Mouse (Mus musculus): ENCODE measurements around the gene Defb25. TPM values are rescaled to one million over a fixed set of nuclear protein-coding genes. Genes with fewer than 3 reads are reported as not detected.

Gene Defb25
- not detected for polyA plus RNA-seq (2014; fragmentation: Illumina TruSeq; extraction: RNeasy Lipid Tissue Mini Kit (QIAGEN cat#74804))

DNA sequence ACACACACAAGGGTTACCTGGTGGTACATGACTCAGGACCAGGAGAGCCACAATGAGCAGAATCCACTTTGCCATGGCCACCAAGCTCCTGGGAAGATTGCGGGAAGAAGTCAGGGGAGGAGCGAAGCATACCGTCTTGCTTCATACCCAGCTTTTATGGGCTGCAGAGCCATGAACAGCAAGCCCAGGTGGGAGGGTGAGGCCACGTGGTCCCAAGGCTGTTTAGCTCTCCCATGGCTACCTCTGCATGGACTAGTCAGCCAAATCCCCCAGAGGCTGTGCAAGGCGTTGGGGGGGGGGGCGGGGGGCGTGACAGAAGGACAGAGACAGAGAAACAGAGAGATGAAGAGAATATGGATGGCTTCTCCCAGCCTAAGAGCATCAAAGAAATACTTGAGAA is at the start of gene Defb25:
Gene Defb25, minus strand, starts transcription at position 101 of the 400 bp plus-strand sequence.

DNA sequence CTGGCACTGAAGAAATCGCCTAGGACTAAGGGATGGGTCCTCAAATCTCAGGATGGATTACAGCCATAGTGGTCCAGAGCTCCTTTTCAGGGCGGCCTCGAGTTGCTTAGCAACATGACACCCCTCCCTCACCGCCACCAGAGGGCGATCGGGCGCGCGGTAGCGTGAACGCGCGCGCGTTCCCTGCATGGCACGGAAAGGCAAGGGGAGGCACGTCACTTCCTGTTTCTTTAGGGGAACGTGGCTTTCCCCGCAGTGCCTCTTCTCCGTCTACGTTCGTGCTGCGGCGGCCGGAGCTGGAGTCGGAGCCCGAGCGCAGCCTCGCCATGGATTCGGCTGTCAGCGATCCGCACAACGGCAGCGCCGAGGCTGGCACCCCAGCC is 46.4 kb upstream of the Defb25 start, which contains the start of gene H13:
Gene H13, plus strand, starts transcription at position 206 of the 383 bp plus-strand sequence.

DNA sequence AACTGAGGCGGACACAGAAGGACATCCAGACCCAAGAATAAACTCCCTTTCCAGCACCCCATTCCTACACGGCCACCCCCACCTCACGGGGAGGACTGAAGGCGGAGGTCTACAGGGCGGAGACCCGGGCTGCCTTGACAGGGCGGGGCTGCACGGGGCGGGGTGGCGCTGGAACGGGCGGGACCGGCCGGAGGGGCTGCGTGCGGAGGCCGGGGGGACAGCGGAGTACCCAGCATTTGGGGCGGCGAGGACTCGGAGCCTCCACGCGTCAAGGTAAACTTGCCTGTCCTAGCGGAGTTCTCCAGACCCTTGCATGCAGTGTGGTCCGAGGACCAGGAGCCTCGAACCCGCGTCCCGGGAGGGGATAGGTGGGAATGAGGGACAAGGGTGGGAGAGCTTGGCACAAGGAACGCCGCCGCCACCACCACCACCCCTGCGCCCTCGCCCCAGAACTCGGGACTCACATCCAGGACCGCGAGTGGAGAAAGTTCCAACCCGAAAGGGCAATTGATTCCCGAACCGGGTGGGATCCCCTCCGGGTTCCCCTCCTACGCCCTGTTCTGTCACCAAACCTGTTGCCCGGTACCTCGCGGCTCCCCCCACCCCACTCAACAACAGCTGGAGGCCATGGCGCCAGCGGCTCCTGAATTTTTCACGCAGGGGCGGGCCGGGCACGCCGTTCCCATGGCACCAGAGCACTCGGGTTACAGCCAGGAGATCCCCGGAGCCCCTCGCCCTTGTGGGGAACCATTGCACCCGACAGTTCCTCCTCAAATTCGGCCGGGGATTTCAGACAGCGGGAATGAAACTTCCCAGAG is 4.1 kb upstream of the Defb25 start, which contains the start of gene Rem1:
Gene Rem1, plus strand, starts transcription at position 178 of the 818 bp plus-strand sequence.

DNA sequence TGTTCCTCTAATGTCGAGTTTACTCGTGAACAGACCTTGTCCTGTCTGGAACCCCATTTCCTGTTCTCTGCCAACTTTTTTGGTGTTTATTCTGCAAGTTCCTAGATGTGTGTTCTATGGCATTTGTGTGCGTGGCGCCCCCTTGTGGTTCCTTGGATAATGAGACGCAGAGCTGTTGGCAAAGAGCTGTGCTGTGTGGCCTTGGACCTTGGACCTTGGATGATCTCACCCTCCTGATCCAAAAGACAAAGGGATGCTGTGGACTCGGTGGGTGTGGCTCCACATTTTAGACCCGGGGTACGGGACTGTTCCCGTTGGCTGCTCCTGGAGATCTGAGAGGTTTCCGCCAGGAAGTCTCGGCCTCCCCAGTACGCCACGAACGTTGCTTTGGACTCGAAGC is 18.8 kb downstream of the Defb25 start, which contains the start of gene Defb36:
Gene Defb36, plus strand, starts transcription at position 271 of the 400 bp plus-strand sequence.

DNA sequence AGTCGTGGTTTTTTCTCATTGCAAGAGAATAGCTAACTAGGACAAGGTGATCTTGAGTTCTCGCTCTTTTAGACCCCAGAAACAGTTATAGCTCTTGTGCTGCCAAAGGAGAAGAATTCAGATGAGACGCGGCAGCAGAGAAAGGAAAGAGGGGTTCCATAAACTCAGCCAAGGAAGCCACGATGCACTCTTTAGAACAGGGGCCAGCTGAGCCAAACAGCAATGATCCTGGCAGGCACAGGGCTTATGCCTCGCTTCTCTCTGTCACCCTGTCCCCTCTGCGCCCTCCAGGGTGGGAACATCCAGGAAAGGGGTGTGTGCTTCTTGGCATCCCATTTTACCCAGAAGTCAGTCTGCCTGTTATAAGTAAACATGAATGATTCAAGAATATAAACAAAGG is 23.6 kb downstream of the Defb25 start, which contains the start of gene Defb45:
Gene Defb45, minus strand, starts transcription at position 101 of the 400 bp plus-strand sequence.

DNA sequence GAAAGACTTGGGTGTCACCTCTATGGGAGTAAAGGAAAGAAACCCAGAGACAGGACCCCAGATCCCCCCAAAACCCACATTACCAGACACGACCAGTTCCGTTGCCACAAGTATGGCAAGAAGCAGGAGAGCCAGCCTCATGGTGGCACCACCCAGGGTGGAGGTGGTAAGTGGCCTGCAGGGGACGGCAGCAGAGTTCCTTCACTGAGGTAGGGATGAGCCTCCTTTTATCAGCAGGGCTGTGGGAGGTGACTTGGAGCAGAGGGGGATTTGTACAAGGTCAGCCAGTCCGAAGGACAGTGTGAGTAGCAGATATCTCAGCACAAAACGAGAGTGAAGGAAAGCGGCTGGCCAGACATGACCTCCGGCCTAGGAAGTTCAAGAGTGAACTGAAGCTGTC is 42.7 kb downstream of the Defb25 start, which contains the start of gene Defb19:
Gene Defb19, minus strand, starts transcription at position 206 of the 400 bp plus-strand sequence.

Other genes with a start within 250 kb of the Defb25 start
- gene Nrsn2, start 246.4 kb downstream of the Defb25 start, polyA plus RNA-seq (2014; fragmentation: Illumina TruSeq; extraction: RNeasy Lipid Tissue Mini Kit (QIAGEN cat#74804)): not detected
- gene Sox12, start 225.0 kb downstream of the Defb25 start, polyA plus RNA-seq (2014; fragmentation: Illumina TruSeq; extraction: RNeasy Lipid Tissue Mini Kit (QIAGEN cat#74804)): 3.2 TPM
- 12.9 TPM for gene Zcchc3, start 208.0 kb downstream of the Defb25 start, polyA plus RNA-seq (2014; fragmentation: Illumina TruSeq; extraction: RNeasy Lipid Tissue Mini Kit (QIAGEN cat#74804))
- gene 6820408C15Rik, start 207.5 kb downstream of the Defb25 start, polyA plus RNA-seq (2014; fragmentation: Illumina TruSeq; extraction: RNeasy Lipid Tissue Mini Kit (QIAGEN cat#74804)): 4.4 TPM
- gene Defb23, start 158.4 kb downstream of the Defb25 start, polyA plus RNA-seq (2014; fragmentation: Illumina TruSeq; extraction: RNeasy Lipid Tissue Mini Kit (QIAGEN cat#74804)): not detected
- 4.8 TPM for gene Defb20, start 146.0 kb downstream of the Defb25 start, polyA plus RNA-seq (2014; fragmentation: Illumina TruSeq; extraction: RNeasy Lipid Tissue Mini Kit (QIAGEN cat#74804))
- not detected for gene Defb22, start 132.9 kb downstream of the Defb25 start, polyA plus RNA-seq (2014; fragmentation: Illumina TruSeq; extraction: RNeasy Lipid Tissue Mini Kit (QIAGEN cat#74804))
- not detected for gene Defb26, start 111.4 kb downstream of the Defb25 start, polyA plus RNA-seq (2014; fragmentation: Illumina TruSeq; extraction: RNeasy Lipid Tissue Mini Kit (QIAGEN cat#74804))
- gene Defb28, start 104.8 kb downstream of the Defb25 start, polyA plus RNA-seq (2014; fragmentation: Illumina TruSeq; extraction: RNeasy Lipid Tissue Mini Kit (QIAGEN cat#74804)): not detected
- gene Defb29, start 83.0 kb downstream of the Defb25 start, polyA plus RNA-seq (2014; fragmentation: Illumina TruSeq; extraction: RNeasy Lipid Tissue Mini Kit (QIAGEN cat#74804)): not detected
- not detected for gene Gm17416, start 53.7 kb downstream of the Defb25 start, polyA plus RNA-seq (2014; fragmentation: Illumina TruSeq; extraction: RNeasy Lipid Tissue Mini Kit (QIAGEN cat#74804))
- gene Defb21, start 50.3 kb downstream of the Defb25 start, polyA plus RNA-seq (2014; fragmentation: Illumina TruSeq; extraction: RNeasy Lipid Tissue Mini Kit (QIAGEN cat#74804)): not detected
- gene Defb19, start 42.7 kb downstream of the Defb25 start, polyA plus RNA-seq (2014; fragmentation: Illumina TruSeq; extraction: RNeasy Lipid Tissue Mini Kit (QIAGEN cat#74804)): 21.0 TPM
- gene Defb45, start 23.7 kb downstream of the Defb25 start, polyA plus RNA-seq (2014; fragmentation: Illumina TruSeq; extraction: RNeasy Lipid Tissue Mini Kit (QIAGEN cat#74804)): not detected
- not detected for gene Defb36, start 18.7 kb downstream of the Defb25 start, polyA plus RNA-seq (2014; fragmentation: Illumina TruSeq; extraction: RNeasy Lipid Tissue Mini Kit (QIAGEN cat#74804))
- 1.5 TPM for gene Rem1, start 3.9 kb upstream of the Defb25 start, polyA plus RNA-seq (2014; fragmentation: Illumina TruSeq; extraction: RNeasy Lipid Tissue Mini Kit (QIAGEN cat#74804))
- 35.9 TPM for gene H13, start 46.4 kb upstream of the Defb25 start, polyA plus RNA-seq (2014; fragmentation: Illumina TruSeq; extraction: RNeasy Lipid Tissue Mini Kit (QIAGEN cat#74804))
- 23.2 TPM for gene Mcts2, start 64.0 kb upstream of the Defb25 start, polyA plus RNA-seq (2014; fragmentation: Illumina TruSeq; extraction: RNeasy Lipid Tissue Mini Kit (QIAGEN cat#74804))
- gene Id1, start 113.2 kb upstream of the Defb25 start, polyA plus RNA-seq (2014; fragmentation: Illumina TruSeq; extraction: RNeasy Lipid Tissue Mini Kit (QIAGEN cat#74804)): 21.2 TPM
- not detected for gene Cox4i2, start 131.1 kb upstream of the Defb25 start, polyA plus RNA-seq (2014; fragmentation: Illumina TruSeq; extraction: RNeasy Lipid Tissue Mini Kit (QIAGEN cat#74804))
- 28.0 TPM for gene Bcl2l1, start 208.7 kb upstream of the Defb25 start, polyA plus RNA-seq (2014; fragmentation: Illumina TruSeq; extraction: RNeasy Lipid Tissue Mini Kit (QIAGEN cat#74804))
- gene Tpx2, start 224.9 kb upstream of the Defb25 start, polyA plus RNA-seq (2014; fragmentation: Illumina TruSeq; extraction: RNeasy Lipid Tissue Mini Kit (QIAGEN cat#74804)): 63.9 TPM

All from ovary, adult 10 weeks (tissue).